Mouse (Mus musculus): ENCODE measurements around the gene Olfr774.

DNA sequence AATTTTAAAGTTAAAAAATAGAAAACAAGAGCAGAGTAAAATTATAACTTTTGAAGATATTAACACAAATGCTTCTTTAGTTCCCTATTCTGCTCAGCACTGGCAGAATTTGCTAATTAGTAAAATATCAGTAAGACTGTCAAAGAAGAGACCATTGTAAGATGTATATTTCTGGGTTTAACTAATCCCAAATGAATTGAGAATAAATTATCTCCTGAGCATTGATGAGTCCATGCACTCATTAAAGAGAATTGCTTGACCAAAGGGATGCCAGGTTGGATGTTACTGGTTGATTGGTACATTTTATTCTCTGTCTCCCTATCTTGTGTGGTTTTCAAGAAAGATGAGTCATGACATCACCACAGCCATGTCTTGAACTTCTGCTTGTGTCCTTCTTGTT, 22.8 kb downstream of the Olfr774 start, which contains the start of gene Olfr776:
- no peak for TF ChIP-seq CTCF (IDR thresholded peaks at IDR 0.05; ENCODE audit: extremely low read depth, insufficient read length, insufficient replicate concordance, low read depth, low read length)
- TF ChIP-seq POLR2A (IDR thresholded peaks at IDR 0.05; ENCODE audit: low read depth, low read length): no peak

Measured in small intestine, adult 2 months (tissue).